Mouse (Mus musculus): ENCODE measurements at regions not wholly inside any gene's neighbourhood (a gene's known extent, or its start where the extent isn't known, plus 50 kb on each side); places are given as distances from the start of the nearest gene placed in this dataset.

DNA sequence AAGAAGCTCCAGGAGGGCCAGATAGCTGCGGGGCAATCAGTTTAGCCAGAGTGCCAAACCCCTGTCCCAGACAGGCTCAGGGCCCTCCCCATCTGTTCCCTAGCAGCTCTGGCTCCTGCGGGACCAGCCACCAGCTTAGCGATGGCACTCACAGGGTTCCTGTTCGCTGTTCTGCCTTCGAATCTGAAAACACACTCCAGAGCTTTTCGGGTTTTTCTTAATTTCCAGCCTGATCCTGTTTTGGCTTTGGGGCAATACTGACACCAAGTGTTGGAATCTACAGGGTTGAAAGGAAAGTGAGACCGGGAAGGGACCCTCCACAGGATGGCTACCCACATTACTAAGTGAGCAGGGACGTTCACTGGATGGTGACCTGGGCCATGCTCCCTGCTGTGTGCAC, 50.6 kb upstream of the Enpp6 start:
- TF ChIP-seq CTCF (IDR thresholded peaks at IDR 0.05; ENCODE audit: extremely low read depth, insufficient read depth, insufficient read length, insufficient replicate concordance) = no peak
- no peak for TF ChIP-seq POLR2A (IDR thresholded peaks at IDR 0.05; ENCODE audit: low read depth, low read length)

Measured in spleen, adult 2 months (tissue).